Mouse (Mus musculus) left cerebral cortex, adult 18-20 months (tissue): ENCODE measurements at regions not wholly inside any gene's neighbourhood (a gene's known extent, or its start where the extent isn't known, plus 50 kb on each side); places are given as distances from the start of the nearest gene placed in this dataset.
A peak's percentile ranks its signal among the peaks of the same experiment; 100 is the strongest.

Source experiments
- DNase-seq, 2 experiments: peaks; one replicate each; pipeline ENCODE4 v3.0.0; 2021 to 2022; ENCODE audit warnings: low spot score in 2 of 2, mixed read lengths in 1 of 2

- DNase-seq, result no peak
These were observed 134.7 kb downstream of the Rnd3 start for GRCm38 (mm10) chr2:51014232-51014631.

- DNase-seq, result no peak
These were observed 135.8 kb downstream of the Rnd3 start for GRCm38 (mm10) chr2:51013090-51013489.

GRCm38 (mm10) chr2:51008251-51008533 is 140.7 kb downstream of the Rnd3 start:
- no peak for DNase-seq

GRCm38 (mm10) chr2:51007409-51008250 is 141.3 kb downstream of the Rnd3 start:
- DNase-seq, result no peak

DNA sequence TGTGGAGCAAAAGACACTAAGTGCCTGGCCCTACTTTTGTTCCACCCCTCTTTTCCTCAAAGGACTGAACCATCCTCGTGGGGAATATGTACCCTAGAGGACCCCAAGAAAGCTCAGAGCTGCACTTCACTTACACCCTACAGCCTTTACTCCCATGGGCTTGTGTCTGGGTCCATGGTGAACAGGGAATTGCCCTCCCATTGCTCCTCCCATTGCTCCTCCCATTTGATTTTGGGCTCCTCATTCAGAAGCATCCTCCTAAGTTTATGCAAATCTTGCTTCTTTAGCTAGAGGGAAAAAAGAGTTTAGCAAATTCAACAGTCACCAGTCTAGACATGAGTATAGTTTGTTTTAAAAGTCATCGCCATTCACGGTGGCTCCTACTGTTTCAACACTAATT is 142.1 kb downstream of the Rnd3 start:
- no peak for DNase-seq

- DNase-seq, result no peak
These were observed 147.4 kb downstream of the Rnd3 start for GRCm38 (mm10) chr2:51001548-51001947.

- no peak for DNase-seq
These were observed 165.0 kb downstream of the Rnd3 start for GRCm38 (mm10) chr2:50983883-50984410.

DNA sequence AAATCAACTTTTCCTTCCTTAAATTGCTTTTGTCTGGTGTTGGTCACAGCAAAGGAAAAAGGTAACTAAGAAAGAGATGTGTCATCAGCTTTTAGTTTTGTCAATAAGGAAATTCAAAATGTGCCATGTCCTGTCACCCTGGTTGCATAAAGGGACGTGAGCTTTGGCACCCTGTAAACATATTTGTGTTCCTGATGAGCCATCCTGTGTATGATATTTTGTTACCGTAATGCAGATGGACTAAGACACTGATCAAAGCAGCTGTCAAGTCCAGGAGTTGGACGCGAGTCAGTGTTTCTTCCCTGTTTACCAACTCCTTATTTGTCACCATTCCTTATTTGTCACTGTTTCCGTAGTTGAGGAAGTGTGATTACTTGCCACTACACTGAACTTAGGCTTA is 166.3 kb downstream of the Rnd3 start:
- no peak for DNase-seq

DNA sequence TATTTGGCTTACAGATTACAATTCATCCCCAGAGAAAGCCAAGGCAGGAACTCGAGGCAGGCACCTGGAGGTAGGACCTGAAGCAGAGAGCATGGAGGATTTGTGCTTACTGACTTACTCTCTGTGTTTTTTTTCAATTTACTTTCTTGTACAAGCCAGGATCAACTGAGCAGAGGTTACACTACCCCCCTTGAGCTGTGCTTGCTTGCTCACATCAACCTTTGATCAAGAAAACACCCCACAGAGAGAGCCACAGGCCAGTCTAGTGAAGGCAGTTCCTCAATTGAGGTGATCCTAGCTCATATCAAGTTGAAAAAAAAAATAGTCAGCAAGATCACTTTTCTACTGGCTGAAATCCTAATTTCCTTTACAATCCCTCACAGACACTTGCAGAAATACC is 170.6 kb downstream of the Rnd3 start:
- no peak for DNase-seq

GRCm38 (mm10) chr2:50971131-50971825 is 177.6 kb downstream of the Rnd3 start:
- peak; percentile 13 to 19 for DNase-seq

DNA sequence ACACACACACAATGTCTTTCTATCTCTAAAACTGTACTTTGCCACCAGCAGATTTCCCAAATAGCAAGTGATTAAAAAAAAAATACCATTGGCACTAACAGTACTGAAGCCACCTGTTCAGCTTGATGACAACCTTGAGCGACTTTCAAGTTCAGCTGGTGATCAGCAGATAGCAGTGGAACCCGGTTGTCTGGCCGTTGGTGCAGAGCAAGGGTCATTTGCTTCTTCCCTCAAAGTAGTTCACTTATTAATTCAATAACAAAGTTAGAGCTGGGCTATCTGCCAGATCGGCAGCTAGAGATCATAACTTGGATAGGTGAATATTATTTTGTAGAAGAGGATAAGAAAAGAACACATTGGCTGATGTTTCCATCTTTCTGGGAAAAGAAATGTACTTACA is 180.5 kb downstream of the Rnd3 start:
- DNase-seq, result no peak

- no peak for DNase-seq
These were observed 181.1 kb downstream of the Rnd3 start for GRCm38 (mm10) chr2:50967826-50968225.

GRCm38 (mm10) chr2:50967133-50967532 is 181.8 kb downstream of the Rnd3 start:
- DNase-seq, result no peak

DNA sequence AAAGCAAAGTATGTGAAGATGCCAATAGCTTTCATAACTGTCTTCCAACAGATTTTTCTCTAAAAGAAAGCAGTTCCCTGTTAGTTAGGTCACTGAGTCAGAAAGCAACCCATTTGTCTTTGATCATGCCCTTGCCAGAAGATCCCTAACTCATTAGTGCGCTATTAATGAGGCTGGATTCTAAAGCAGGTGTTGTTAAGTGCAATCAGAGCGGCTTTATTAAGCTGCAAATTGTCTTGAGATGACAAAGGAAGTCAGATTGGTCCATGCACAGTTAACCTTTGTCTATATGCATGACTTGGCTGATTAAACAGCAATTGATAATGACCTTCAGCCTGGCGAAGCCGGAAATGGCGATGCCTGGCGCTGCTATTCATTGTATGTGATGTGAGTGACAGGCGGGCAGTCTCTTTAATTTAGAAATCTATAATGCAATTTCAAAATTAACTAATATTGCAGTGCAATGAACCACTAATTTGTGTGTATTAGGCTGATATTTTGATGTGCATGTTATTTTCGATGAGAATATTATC is 183.4 kb downstream of the Rnd3 start:
- DNase-seq, result no peak

- DNase-seq, result no peak
These were observed 184.8 kb downstream of the Rnd3 start for GRCm38 (mm10) chr2:50964062-50964461.

- no peak for DNase-seq
These were observed 187.9 kb downstream of the Rnd3 start for GRCm38 (mm10) chr2:50961049-50961448.

- no peak for DNase-seq
These were observed 189.6 kb downstream of the Rnd3 start for GRCm38 (mm10) chr2:50959323-50959722.

- DNase-seq, result no peak
These were observed 194.4 kb downstream of the Rnd3 start for GRCm38 (mm10) chr2:50954361-50955066.

GRCm38 (mm10) chr2:50951027-50951426 is 197.9 kb downstream of the Rnd3 start:
- no peak for DNase-seq

DNA sequence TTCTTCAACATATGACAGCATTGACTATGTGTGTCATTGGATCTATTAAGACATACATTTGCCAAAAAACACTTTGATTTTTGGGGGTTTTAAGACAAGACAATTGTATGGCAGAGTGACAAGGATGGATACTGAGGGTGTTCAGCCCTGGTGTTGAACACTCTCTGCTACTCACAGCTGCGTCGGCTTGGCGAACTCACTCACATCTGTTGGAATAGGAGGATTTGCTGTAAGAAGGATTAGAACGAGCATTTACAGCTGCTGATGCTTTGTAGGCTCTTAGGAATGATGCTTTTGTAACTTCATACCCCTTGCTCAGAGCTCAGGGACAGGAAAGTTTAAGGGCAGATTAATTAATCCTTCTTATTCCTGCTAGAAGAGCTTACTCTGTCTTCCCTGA is 199.2 kb downstream of the Rnd3 start:
- no peak for DNase-seq

GRCm38 (mm10) chr2:50945526-50945925 is 203.4 kb downstream of the Rnd3 start:
- no peak for DNase-seq

- DNase-seq, result no peak
These were observed 205.7 kb downstream of the Rnd3 start for GRCm38 (mm10) chr2:50943180-50943579.
